Mouse (Mus musculus) heart, postnatal 25 days (tissue): ENCODE results near the gene Adpgk. TPM values are rescaled to one million over a fixed set of nuclear protein-coding genes. Genes with fewer than 3 reads are reported as not detected.

Experiments
- DNase-seq: peaks from one replicate; pipeline ENCODE4 v3.0.0; 2022; ENCODE audit warnings: low spot score
- intact Hi-C: fragments of 180-260 bp; cut with DNase I; formaldehyde crosslinking; loops from one replicate; pipeline ENCODE4 v1.15.1; 2025
- total RNA-seq, 2 experiments: library from RNA; stranded (reverse); gene quantifications; 2 replicates each; pipeline ENCODE4 v1.2.3; 2021

Adpgk gene
- total RNA-seq, 2 experiments from 2014 or later, result 7.5 to 8.3 TPM

- no peak for DNase-seq
- intact Hi-C loops, result no loop called here
These were observed 3.3 kb upstream of the Adpgk start for GRCm38 (mm10) chr9:59288058-59288457.

GRCm38 (mm10) chr9:59288685-59289410, 2.5 kb upstream of the Adpgk start:
- intact Hi-C loops, result no loop called here
- no peak for DNase-seq

DNA sequence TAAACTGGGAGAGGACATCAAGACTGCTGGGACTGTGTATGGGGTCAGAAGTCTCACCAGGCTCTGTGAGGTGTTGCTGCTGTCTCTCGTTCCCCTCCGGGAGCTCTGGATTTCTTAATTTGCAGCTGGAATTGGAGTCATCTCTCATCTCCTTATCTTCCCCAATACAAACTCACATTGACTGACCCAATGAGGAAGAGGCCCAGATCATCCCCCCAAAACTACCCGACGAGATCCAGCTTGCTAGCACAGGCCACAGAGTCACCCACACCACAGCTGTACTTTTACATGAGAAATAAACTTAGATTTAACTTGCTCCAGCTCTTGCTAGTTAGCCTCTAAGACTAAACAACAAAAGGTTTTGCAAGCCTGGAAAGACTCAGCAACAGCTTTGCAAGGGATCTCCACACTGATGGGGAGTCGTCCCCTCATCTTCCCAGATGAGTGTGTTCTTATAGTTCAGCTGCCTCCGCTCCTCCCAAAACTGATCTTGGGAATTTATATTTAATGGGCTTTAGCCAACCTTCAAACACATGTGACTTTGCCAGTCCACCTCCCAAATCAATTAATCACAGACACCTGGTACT, 1.7 kb upstream of the Adpgk start:
- no peak for DNase-seq
- intact Hi-C loops, result no loop called here

DNA sequence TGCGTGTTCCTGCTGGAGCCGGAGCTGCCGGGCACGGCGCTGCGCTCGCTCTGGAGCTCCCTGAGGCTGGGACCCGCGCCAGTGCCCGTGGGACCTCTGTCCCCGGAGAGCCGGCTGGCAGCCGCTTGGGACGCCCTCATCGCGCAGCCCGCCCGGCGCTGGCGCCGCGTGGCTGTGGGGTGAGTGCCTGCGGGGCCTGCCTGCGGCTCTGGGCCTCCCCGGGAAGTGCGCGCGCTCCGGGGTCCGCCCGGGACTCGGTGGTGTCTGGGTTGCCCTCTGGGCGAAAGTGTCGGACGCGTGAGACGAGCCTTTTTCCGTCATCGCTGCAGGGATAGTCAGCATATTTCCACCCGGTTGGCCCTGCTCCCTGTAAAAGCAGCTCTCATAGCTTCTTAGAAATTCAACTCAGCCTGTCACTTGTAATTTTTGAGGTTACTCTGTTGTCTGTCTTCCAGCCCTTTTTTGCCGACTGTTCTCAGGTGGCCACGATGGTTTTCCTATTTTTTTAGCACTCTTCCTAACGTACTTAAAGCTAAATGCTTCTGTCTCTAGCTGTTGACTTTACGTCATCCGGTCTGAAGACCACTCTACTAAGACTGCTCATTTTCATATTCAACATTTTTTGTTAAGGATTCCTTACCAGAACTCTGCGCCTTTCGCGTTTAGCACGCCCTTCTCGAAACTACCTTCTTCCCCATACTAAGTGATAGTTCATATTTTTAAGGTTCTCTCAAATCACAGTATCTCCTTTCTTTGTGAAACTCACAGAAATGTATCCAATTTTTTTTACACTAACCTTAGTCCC, 532 bp downstream of the Adpgk start:
- DNase-seq, result no peak
- intact Hi-C loops, result loop anchor here (2.0 kb wide), 1 partner anchor 193 kb away; no protein-coding TSS in a partner anchor

GRCm38 (mm10) chr9:59292493-59292875, 1.1 kb downstream of the Adpgk start:
- DNase-seq, result no peak
- intact Hi-C loops, result loop anchor here (2.0 kb wide), 1 partner anchor 192 kb away; no protein-coding TSS in a partner anchor

GRCm38 (mm10) chr9:59296419-59296818, 5.1 kb downstream of the Adpgk start:
- intact Hi-C loops, result no loop called here
- DNase-seq, result no peak

GRCm38 (mm10) chr9:59307890-59308289, 16.5 kb downstream of the Adpgk start:
- intact Hi-C loops, result no loop called here
- DNase-seq, result no peak

- no peak for DNase-seq
- intact Hi-C loops, result no loop called here
These were observed 19.4 kb downstream of the Adpgk start for GRCm38 (mm10) chr9:59310582-59311283.

- intact Hi-C loops, result no loop called here
- DNase-seq, result no peak
These were observed 19.9 kb downstream of the Adpgk start for GRCm38 (mm10) chr9:59311284-59311670.

GRCm38 (mm10) chr9:59316206-59316605, 24.8 kb downstream of the Adpgk start:
- intact Hi-C loops, result no loop called here
- DNase-seq, result no peak

DNA sequence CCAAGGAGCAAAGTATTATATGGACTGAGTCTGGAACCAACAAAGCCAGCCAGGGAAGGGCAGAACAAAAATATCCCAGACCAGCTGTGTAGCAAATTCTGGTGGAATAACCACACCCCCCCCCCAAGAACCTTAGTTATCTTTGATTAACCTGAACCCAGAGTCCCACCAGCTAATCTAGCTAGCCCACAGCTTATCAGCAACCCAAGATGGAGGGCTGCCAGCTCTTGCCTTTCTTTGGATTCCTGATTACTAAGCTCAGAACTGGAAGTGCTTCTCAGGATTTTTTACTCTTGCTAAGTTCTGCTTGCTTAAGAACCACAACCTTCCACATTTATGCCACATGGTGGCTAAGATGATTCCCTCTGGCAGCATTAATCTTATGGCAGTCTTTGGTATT, 33.0 kb downstream of the Adpgk start:
- DNase-seq, result no peak
- intact Hi-C loops, result no loop called here

- DNase-seq, result no peak
- intact Hi-C loops, result no loop called here
These were observed 38.7 kb downstream of the Adpgk start for GRCm38 (mm10) chr9:59330055-59330454.

DNA sequence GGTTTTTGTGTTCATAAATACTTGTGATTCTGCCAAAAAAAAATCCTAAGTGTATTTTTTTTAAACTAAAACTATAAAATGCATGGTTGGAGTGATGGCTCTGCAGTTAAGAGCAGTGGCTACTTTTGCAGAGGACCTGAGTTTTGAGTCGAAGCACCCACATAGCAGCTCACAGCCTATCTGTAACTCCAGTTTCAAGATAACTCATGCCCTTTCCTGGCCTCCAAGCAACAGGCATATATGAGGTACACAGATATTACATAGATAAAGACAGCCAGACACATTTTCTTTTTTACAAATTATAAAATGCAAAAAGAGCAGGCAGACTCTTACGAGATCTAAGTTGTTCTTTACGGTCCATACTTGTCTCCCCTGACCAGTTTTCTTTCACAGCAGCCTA, 45.2 kb downstream of the Adpgk start:
- intact Hi-C loops, result no loop called here
- no peak for DNase-seq

DNA sequence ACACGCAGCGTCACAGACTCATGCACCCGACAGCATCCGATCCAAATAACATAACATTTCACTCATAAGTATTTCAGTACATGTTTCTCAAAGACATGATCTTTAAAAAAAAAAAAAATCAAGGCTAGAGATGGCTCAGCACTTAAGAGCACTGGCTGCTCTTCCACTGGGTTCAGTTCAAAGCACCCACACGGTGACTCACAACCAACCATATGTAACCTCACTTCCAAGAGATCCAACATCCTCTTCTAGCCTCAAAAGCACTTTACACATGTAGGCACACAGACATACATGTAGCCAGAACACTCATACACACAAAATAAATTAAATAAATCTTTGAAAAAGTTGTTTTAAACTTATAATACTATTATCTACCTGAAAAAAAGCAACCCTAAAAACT, 46.5 kb downstream of the Adpgk start:
- intact Hi-C loops, result no loop called here
- DNase-seq, result no peak

DNA sequence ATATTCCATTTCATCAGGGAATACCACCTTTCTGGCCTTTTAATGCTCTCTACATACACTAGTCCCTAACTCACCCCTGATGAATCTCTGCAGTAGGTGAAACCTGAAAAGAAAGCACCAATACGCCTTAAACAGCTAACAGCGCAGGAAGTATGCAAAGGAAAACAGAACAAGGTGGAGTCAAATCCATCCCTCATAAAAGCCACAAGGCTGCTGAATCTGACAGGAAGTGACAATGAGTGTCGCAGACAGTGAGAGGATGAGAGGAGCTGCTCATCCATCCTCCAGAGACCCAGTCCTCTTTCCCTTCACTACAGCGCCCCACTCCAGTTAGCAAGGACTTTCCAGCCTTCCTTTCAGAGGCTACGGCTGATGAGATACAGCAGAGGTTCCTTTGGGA, 47.1 kb downstream of the Adpgk start:
- intact Hi-C loops, result no loop called here

DNA sequence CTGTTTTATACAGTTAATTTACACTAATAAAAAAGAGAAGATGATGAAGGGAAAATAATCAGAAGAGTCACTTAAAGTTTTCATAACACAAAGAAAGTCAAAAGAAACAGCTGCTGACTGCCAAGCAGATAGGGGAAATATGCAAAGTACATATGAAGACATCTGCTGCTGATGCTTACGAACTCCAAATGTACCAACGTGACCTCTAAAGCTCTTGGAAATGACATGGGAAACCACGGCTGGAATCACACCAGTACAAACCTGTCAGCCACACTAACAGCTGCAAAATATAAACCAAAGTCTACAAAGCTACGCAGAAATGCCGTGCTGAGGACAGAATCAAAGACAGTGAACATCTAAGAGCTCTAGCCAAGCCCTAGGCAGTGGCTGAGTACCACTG, 47.7 kb downstream of the Adpgk start:
- intact Hi-C loops, result no loop called here
- no peak for DNase-seq

More for the DNA sequence above, 47.1 kb downstream of the Adpgk start:
- DNase-seq, result no peak

DNA sequence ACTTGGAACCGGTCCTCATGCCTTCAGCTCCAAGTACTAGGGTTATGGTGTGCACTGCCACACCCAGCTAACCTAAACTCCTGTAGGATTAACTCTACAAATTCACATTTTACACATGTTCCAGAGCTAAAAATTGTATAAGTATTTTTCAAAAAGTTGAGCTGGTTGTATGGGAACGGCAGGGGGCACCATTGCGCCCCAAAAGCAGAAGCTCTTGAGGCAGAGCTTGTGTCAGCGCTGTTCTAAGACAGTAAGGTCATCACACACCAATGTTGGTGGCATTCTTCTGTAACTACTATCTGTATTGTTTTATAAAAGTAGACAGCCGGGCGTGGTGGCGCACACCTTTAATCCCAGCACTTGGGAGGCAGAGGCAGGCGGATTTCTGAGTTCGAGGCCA, 48.6 kb downstream of the Adpgk start:
- intact Hi-C loops, result loop anchor here (5.0 kb wide), 1 partner anchor 227 kb away; no protein-coding TSS in a partner anchor
- no peak for DNase-seq

GRCm38 (mm10) chr9:59346176-59346575, 54.8 kb downstream of the Adpgk start:
- intact Hi-C loops, result no loop called here
- DNase-seq, result no peak

GRCm38 (mm10) chr9:59352586-59353252, 61.4 kb downstream of the Adpgk start:
- no peak for DNase-seq
- intact Hi-C loops, result loop anchor here (2.0 kb wide), 1 partner anchor 132 kb away; no protein-coding TSS in a partner anchor

DNA sequence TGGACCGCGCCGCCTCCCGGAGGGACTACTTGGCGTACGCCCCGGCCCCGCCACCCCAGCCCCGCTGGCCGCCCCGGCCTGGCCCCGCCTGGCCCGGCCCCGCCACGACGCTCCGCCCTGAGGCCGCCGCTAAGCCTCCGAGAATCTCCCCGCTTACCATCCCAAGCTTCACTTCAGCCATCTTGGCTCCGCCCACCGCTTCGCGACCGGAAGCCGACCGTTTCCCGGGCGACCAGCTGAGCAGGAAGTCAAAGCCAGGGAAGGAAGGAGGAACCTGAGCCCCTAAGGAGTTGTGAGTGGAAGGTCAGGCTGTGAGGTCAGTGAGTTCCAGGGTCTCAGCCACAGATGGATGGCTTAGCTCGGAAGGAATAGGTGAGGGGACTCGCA, 61.9 kb downstream of the Adpgk start, which contains the start of gene Bbs4:
Gene Bbs4 (minus strand): TSS at position 256 of the 387 bp plus-strand sequence.
- peak; percentile 86 for DNase-seq
- intact Hi-C loops, result loop anchor here (2.0 kb wide), 1 partner anchor 132 kb away; no protein-coding TSS in a partner anchor
